Mouse (Mus musculus): ENCODE results near the gene Elmod3. TPM values are rescaled to one million over a fixed set of nuclear protein-coding genes. Genes with fewer than 3 reads are reported as not detected.

Elmod3 gene
- polyA plus RNA-seq, 1 experiment from 2014 or later: 17.5 TPM

- Histone ChIP-seq H3K9me3 (no peaks in the 10 kb centered on the region), H3K4me3 (no peak within 1 kb of the TSS)
- 85% methylated on average over 5 of the region's 5 CpGs for WGBS
Observed at GRCm38 (mm10) chr6:72521607-72522006, 76.6 kb downstream of the Elmod3 start, which contains the start of gene Sh2d6. Gene Sh2d6 (minus strand): TSS chr6:72521707.

GRCm38 (mm10) chr6:72520904-72521303, 77.3 kb downstream of the Elmod3 start:
- Histone ChIP-seq H3K36me3 (no peaks in the 10 kb centered on the region), H3K9me3 (no peaks in the 10 kb centered on the region), H3K4me1 (replicated peaks) (peaks cover 34% of the 10 kb centered on the region), H3K4me3 (no peak overlapping the region), H3K27me3 (no peaks in the 10 kb centered on the region), H3K27ac (replicated peaks) (peak overlapping the region; percentile 98), H3K9ac (no peak overlapping the region), H3K4me2 (no peak overlapping the region)
- ATAC-seq (ENCODE audit: low read depth): no peak
- WGBS: 95% methylated on average over 5 of the region's 5 CpGs

More at GRCm38 (mm10) chr6:72521607-72522006, 76.6 kb downstream of the Elmod3 start, which contains the start of gene Sh2d6:
- H3K27me3 ChIP-seq: no peaks in the 10 kb centered on the region
- H3K4me1 ChIP-seq (replicated peaks): peaks cover 34% of the 10 kb centered on the region
- H3K36me3 ChIP-seq: no peaks in the 10 kb centered on the region
- H3K27ac ChIP-seq (replicated peaks): peak within 1 kb of the TSS; percentile 98
- no peak within 1 kb of the TSS for H3K4me2 ChIP-seq
- ATAC-seq (ENCODE audit: low read depth): no peak
- H3K9ac ChIP-seq: no peak within 1 kb of the TSS

- no peaks in the 10 kb centered on the region for H3K36me3 ChIP-seq
- H3K4me1 ChIP-seq (replicated peaks): peaks cover 37% of the 10 kb centered on the region
- H3K4me3 ChIP-seq: 0 out of 2 replicates have a peak overlapping the region, but pooled peaks have one; percentile 14
- WGBS: 6% methylated on average over 10 of the region's 10 CpGs
- no peaks in the 10 kb centered on the region for H3K9me3 ChIP-seq
- peak overlapping the region; percentile 41 for H3K9ac ChIP-seq
- ATAC-seq (ENCODE audit: low read depth): peak; percentile 91
- H3K27me3 ChIP-seq: no peaks in the 10 kb centered on the region
- H3K4me2 ChIP-seq: peak overlapping the region; percentile 48
- H3K27ac ChIP-seq (replicated peaks): peak overlapping the region; percentile 98
Observed at GRCm38 (mm10) chr6:72519892-72520663, 78.1 kb downstream of the Elmod3 start.

GRCm38 (mm10) chr6:72519303-72519702, 78.9 kb downstream of the Elmod3 start:
- Histone ChIP-seq H3K9me3 (no peaks in the 10 kb centered on the region), H3K27ac (replicated peaks) (peak overlapping the region; percentile 98), H3K4me2 (peak overlapping the region; percentile 48), H3K27me3 (no peaks in the 10 kb centered on the region), H3K9ac (peak overlapping the region; percentile 63), H3K36me3 (no peaks in the 10 kb centered on the region), H3K4me1 (replicated peaks) (peaks cover 42% of the 10 kb centered on the region), H3K4me3 (peak overlapping the region; percentile 14; the same call in 1 of the 2 replicates)
- ATAC-seq (ENCODE audit: low read depth): peak; percentile 62
- WGBS: 19% methylated on average over 8 of the region's 8 CpGs

GRCm38 (mm10) chr6:72518842-72519241, 79.4 kb downstream of the Elmod3 start:
- WGBS: 87% methylated on average over 1 of the region's 1 CpGs
- peak overlapping the region; percentile 98 for H3K27ac ChIP-seq (replicated peaks)
- peak; percentile 20; the same call in 1 of the 2 replicates for ATAC-seq (ENCODE audit: low read depth)
- H3K4me3 ChIP-seq: no peak overlapping the region
- no peaks in the 10 kb centered on the region for H3K9me3 ChIP-seq
- peaks cover 46% of the 10 kb centered on the region for H3K4me1 ChIP-seq (replicated peaks)
- no peaks in the 10 kb centered on the region for H3K27me3 ChIP-seq
- H3K36me3 ChIP-seq: no peaks in the 10 kb centered on the region
- H3K4me2 ChIP-seq: peak overlapping the region; percentile 48
- peak overlapping the region; percentile 63; the same call in 1 of the 2 replicates for H3K9ac ChIP-seq

Other genes with a start within 250 kb of the Elmod3 start
- gene Tmem150a, start 243.0 kb downstream of the Elmod3 start, polyA plus RNA-seq (2015; fragmentation: Nextera tagmentation; extraction: Ambion mirVana): 16.5 and 21.4 TPM in 2 replicates
- gene Rnf181, start 231.5 kb downstream of the Elmod3 start, polyA plus RNA-seq (2015; fragmentation: Nextera tagmentation; extraction: Ambion mirVana): 140 and 148 TPM in 2 replicates
- gene Vamp5, start 217.9 kb downstream of the Elmod3 start, polyA plus RNA-seq (2015; fragmentation: Nextera tagmentation; extraction: Ambion mirVana): 19.8 and 24.1 TPM in 2 replicates
- gene Vamp8, start 207.7 kb downstream of the Elmod3 start, polyA plus RNA-seq (2015; fragmentation: Nextera tagmentation; extraction: Ambion mirVana): 28.9 and 29.7 TPM in 2 replicates
- gene Ggcx, start 184.1 kb downstream of the Elmod3 start, polyA plus RNA-seq (2015; fragmentation: Nextera tagmentation; extraction: Ambion mirVana): 21.5 and 22.1 TPM in 2 replicates
- gene Mat2a, start 158.9 kb downstream of the Elmod3 start, polyA plus RNA-seq (2015; fragmentation: Nextera tagmentation; extraction: Ambion mirVana): 352 and 360 TPM in 2 replicates
- gene Sh2d6, start 76.7 kb downstream of the Elmod3 start, polyA plus RNA-seq (2015; fragmentation: Nextera tagmentation; extraction: Ambion mirVana): 0.36 and 0.55 TPM in 2 replicates
- 11.9 and 12.9 TPM in 2 replicates for gene Capg, start 54.0 kb downstream of the Elmod3 start, polyA plus RNA-seq (2015; fragmentation: Nextera tagmentation; extraction: Ambion mirVana)
- gene Retsat, start 62 bp upstream of the Elmod3 start, polyA plus RNA-seq (2015; fragmentation: Nextera tagmentation; extraction: Ambion mirVana): 5.3 and 5.4 TPM in 2 replicates
- gene Tgoln1, start 18.6 kb upstream of the Elmod3 start, polyA plus RNA-seq (2015; fragmentation: Nextera tagmentation; extraction: Ambion mirVana): 39.3 and 43.9 TPM in 2 replicates
- gene Tcf7l1, start 190.8 kb upstream of the Elmod3 start, polyA plus RNA-seq (2015; fragmentation: Nextera tagmentation; extraction: Ambion mirVana): 10.9 and 11.8 TPM in 2 replicates

Measured in neural tube, embryonic 13.5 days (tissue).